Mouse (Mus musculus) MEL (cell line): ENCODE measurements around the gene Asb1. TPM values are rescaled to one million over a fixed set of nuclear protein-coding genes. Genes with fewer than 3 reads are reported as not detected.

ENCODE experiments used
- DNase-seq: peaks from one replicate; pipeline ENCODE4 v3.0.0; 2011; ENCODE audit warnings: low read depth, low spot score
- H3K27ac ChIP-seq: 2 replicates; pipeline ENCODE4 v1.5.1; 2012; ENCODE audit warnings: low read depth, mild to moderate bottlenecking, control low read depth, low read length, moderate library complexity; ENCODE audit not compliant: control insufficient read depth
- H3K27me3 ChIP-seq, 2 experiments: fragments of 150-350 bp in 1 of 2; sonication (generic) in 1 of 2; 2 replicates each; pipeline ENCODE4 v1.6.1; 2012; ENCODE audit warnings: low read length in 2 of 2, mild to moderate bottlenecking in 2 of 2, improper control_type of control experiment in 1 of 2, moderate library complexity in 1 of 2; ENCODE audit not compliant: insufficient read depth in 2 of 2, control insufficient read depth in 1 of 2
- H3K36me3 ChIP-seq, 2 experiments: 2 replicates each; pipeline ENCODE4 v1.6.1; 2012 to 2014; ENCODE audit warnings: low read length in 2 of 2, improper control_type of control experiment in 1 of 2, inconsistent platforms in 1 of 2, mild to moderate bottlenecking in 1 of 2; ENCODE audit not compliant: insufficient read depth in 2 of 2, control insufficient read depth in 1 of 2
- H3K4me1 ChIP-seq, 2 experiments: fragments of 150-350 bp in 1 of 2; sonication (generic) in 1 of 2; 2 replicates each; pipeline ENCODE4 v1.6.1; 2012; ENCODE audit warnings: low read length in 2 of 2, improper control_type of control experiment in 1 of 2, mild to moderate bottlenecking in 1 of 2; ENCODE audit not compliant: insufficient read depth in 2 of 2, control insufficient read depth in 1 of 2
- H3K4me3 ChIP-seq, 2 experiments: fragments of 150-350 bp in 1 of 2; sonication (generic) in 1 of 2; 2 replicates each; pipeline ENCODE4 v1.5.1; 2012; ENCODE audit warnings: low read depth in 2 of 2, low read length in 2 of 2, mild to moderate bottlenecking in 2 of 2, moderate library complexity in 2 of 2, control low read depth in 1 of 2, improper control_type of control experiment in 1 of 2; ENCODE audit not compliant: control insufficient read depth in 1 of 2, insufficient read depth in 1 of 2
- H3K79me2 ChIP-seq: 2 replicates; pipeline ENCODE4 v1.6.1; 2012; ENCODE audit warnings: mild to moderate bottlenecking, low read length, moderate library complexity; ENCODE audit not compliant: control insufficient read depth, poor library complexity, insufficient read depth
- H3K9ac ChIP-seq: 2 replicates; pipeline ENCODE4 v1.6.1; 2012; ENCODE audit warnings: low read depth, mild to moderate bottlenecking, control low read depth, low read length, moderate library complexity; ENCODE audit not compliant: control insufficient read depth, poor library complexity, severe bottlenecking
- H3K9me3 ChIP-seq: fragments of 150-350 bp; sonication (generic); replicated peaks from 2 replicates; pipeline ENCODE4 v1.6.1; 2012; ENCODE audit warnings: mild to moderate bottlenecking, low read length, improper control_type of control experiment, moderate library complexity; ENCODE audit not compliant: insufficient read depth
- BHLHE40 ChIP-seq: IDR thresholded peaks from 2 replicates; pipeline ENCODE4 v1.6.1; 2012; ENCODE audit warnings: low read depth, mild to moderate bottlenecking, inconsistent platforms, low read length, improper control_type of control experiment, borderline replicate concordance
- CHD2 ChIP-seq: IDR thresholded peaks from 2 replicates; pipeline ENCODE4 v1.6.1; 2011; ENCODE audit warnings: low read length, improper control_type of control experiment
- E2F4 ChIP-seq: IDR thresholded peaks from 2 replicates; pipeline ENCODE4 v1.6.1; 2011; ENCODE audit warnings: low read depth, low read length, improper control_type of control experiment, borderline replicate concordance
- ELF1 ChIP-seq: IDR thresholded peaks from 2 replicates; pipeline ENCODE4 v1.6.1; 2014; ENCODE audit warnings: low read depth, mild to moderate bottlenecking, inconsistent platforms, low read length, improper control_type of control experiment, moderate library complexity
- EP300 ChIP-seq, 2 experiments: IDR thresholded peaks; 2 replicates each; pipeline ENCODE4 v1.6.1; 2011; ENCODE audit warnings: improper control_type of control experiment in 2 of 2, low read length in 2 of 2, low read depth in 1 of 2, mild to moderate bottlenecking in 1 of 2
- ETS1 ChIP-seq: IDR thresholded peaks from 2 replicates; pipeline ENCODE4 v1.6.1; 2012; ENCODE audit warnings: low read depth, mild to moderate bottlenecking, inconsistent platforms, low read length, improper control_type of control experiment, moderate library complexity
- GATA1 ChIP-seq: IDR thresholded peaks from 2 replicates; pipeline ENCODE4 v1.6.1; 2011; ENCODE audit warnings: low read depth, low read length, improper control_type of control experiment
- KAT2A ChIP-seq: conservative IDR thresholded peaks from 2 replicates; pipeline ENCODE4 v1.6.1; 2012; ENCODE audit warnings: low read depth, low read length, improper control_type of control experiment, inconsistent platforms
- MAX ChIP-seq: IDR thresholded peaks from 2 replicates; pipeline ENCODE4 v1.6.1; 2011; ENCODE audit warnings: low read length, improper control_type of control experiment
- MAZ ChIP-seq: IDR thresholded peaks from 2 replicates; pipeline ENCODE4 v1.6.1; 2012; ENCODE audit warnings: low read depth, mild to moderate bottlenecking, inconsistent platforms, low read length, improper control_type of control experiment
- MEF2A ChIP-seq: IDR thresholded peaks from 2 replicates; pipeline ENCODE4 v1.6.1; 2014; ENCODE audit warnings: low read depth, mild to moderate bottlenecking, inconsistent platforms, low read length, improper control_type of control experiment; ENCODE audit not compliant: poor library complexity, insufficient replicate concordance, severe bottlenecking; ENCODE audit errors: extremely low read depth
- MYC ChIP-seq: IDR thresholded peaks from 2 replicates; pipeline ENCODE4 v1.6.1; 2011; ENCODE audit warnings: low read depth, mild to moderate bottlenecking, low read length, improper control_type of control experiment, moderate library complexity
- NELFE ChIP-seq: IDR thresholded peaks from 2 replicates; pipeline ENCODE4 v1.6.1; 2011; ENCODE audit warnings: low read depth, low read length, improper control_type of control experiment
- POLR2A ChIP-seq, 2 experiments: IDR thresholded peaks; 2 replicates each; pipeline ENCODE4 v1.6.1; 2011 to 2012; ENCODE audit warnings: low read length in 2 of 2, mild to moderate bottlenecking in 2 of 2, control low read depth in 1 of 2, improper control_type of control experiment in 1 of 2, low read depth in 1 of 2, moderate library complexity in 1 of 2; ENCODE audit not compliant: control insufficient read depth in 1 of 2, insufficient read depth in 1 of 2, poor library complexity in 1 of 2
- POLR2AphosphoS2 ChIP-seq: IDR thresholded peaks from 2 replicates; pipeline ENCODE4 v1.6.1; 2011; ENCODE audit warnings: low read length, improper control_type of control experiment
- POLR2AphosphoS5 ChIP-seq: IDR thresholded peaks from 2 replicates; pipeline ENCODE4 v1.6.1; 2012; ENCODE audit warnings: low read depth, borderline replicate concordance, mild to moderate bottlenecking, inconsistent platforms, low read length, moderate library complexity, mixed read lengths
- RAD21 ChIP-seq: IDR thresholded peaks from 2 replicates; pipeline ENCODE4 v1.6.1; 2011; ENCODE audit warnings: mild to moderate bottlenecking, low read depth, low read length, improper control_type of control experiment
- RCOR1 ChIP-seq: IDR thresholded peaks from 2 replicates; pipeline ENCODE4 v1.6.1; 2012; ENCODE audit warnings: low read depth, mild to moderate bottlenecking, inconsistent platforms, low read length, improper control_type of control experiment
- SMC3 ChIP-seq: IDR thresholded peaks from 2 replicates; pipeline ENCODE4 v1.6.1; 2011; ENCODE audit warnings: low read depth, low read length, improper control_type of control experiment
- TAL1 ChIP-seq: IDR thresholded peaks from 2 replicates; pipeline ENCODE4 v1.6.1; 2012; ENCODE audit warnings: mild to moderate bottlenecking, inconsistent platforms, low read length, moderate library complexity, mixed read lengths
- UBTF ChIP-seq: IDR thresholded peaks from 2 replicates; pipeline ENCODE4 v1.6.1; 2012; ENCODE audit warnings: low read depth, mild to moderate bottlenecking, inconsistent platforms, low read length, improper control_type of control experiment, moderate library complexity, borderline replicate concordance; ENCODE audit not compliant: insufficient read depth
- USF2 ChIP-seq, 2 experiments: IDR thresholded peaks; 2 replicates each; pipeline ENCODE4 v1.6.1; 2011 to 2012; ENCODE audit warnings: improper control_type of control experiment in 2 of 2, low read length in 2 of 2, borderline replicate concordance in 1 of 2, inconsistent platforms in 1 of 2, low read depth in 1 of 2, mild to moderate bottlenecking in 1 of 2; ENCODE audit not compliant: insufficient read depth in 1 of 2
- polyA plus RNA-seq, 2 experiments: library from polyadenylated mRNA; stranded (reverse) in 1 of 2; unstranded in 1 of 2; fragments of >175 nt in 1 of 2; fragments of >200 nt in 1 of 2; gene quantifications; 2 replicates each; pipeline versions ENCODE4 v1.2.1 to v1.2.4; 2012; ENCODE audit warnings: low replicate concordance in 2 of 2, low read depth in 1 of 2; ENCODE audit not compliant: insufficient read length in 2 of 2, insufficient read depth in 1 of 2, missing spikeins in 1 of 2
- total RNA-seq: library from RNA; depleted of rRNA; stranded (reverse); fragments of 300-350 nt; gene quantifications from 2 replicates; pipeline ENCODE4 v1.2.3, GENCODE M21; 2012

Gene Asb1
- total and polyA plus RNA-seq, 3 experiments = 37.9 to 41.3 TPM; not detected in 1

DNA sequence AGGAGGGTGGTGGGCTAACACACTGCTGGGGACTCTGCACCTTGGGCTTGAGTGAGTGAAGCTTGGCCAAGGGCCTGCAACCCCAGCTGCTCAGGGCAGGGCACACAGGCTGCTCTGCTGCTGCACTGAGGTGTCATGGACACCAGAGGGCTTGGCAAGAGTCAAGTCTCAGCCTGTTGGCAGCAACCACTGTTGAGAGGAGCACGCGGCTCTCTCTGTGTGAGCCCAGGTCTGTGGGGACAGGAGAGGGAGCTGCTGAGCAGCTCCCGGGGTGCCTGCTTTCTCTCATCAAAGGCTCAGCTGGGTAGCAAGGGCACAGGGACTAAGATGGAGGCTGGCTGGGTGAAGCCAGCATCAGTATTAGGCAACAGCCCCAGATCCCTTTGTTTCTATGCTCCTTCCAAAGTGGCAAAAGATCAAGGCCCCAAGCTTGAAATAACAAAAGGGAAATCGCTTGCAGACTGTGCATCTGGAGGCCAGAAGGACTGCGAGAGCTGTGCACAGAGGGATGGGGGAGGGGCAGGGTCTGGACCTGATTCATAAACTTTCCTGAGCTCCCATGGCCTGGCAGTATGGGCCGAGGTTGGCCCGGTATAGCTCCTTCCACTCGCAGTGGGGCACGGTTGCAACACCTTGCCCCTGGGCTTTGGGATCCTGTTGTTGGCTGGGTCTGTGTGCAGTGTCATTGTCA, 60.5 kb downstream of the Asb1 start:
- Histone ChIP-seq H3K9ac (no peak overlapping the region), H3K79me2 (no peaks in the 10 kb centered on the region), H3K4me3 (no peak overlapping the region), H3K27ac (no peak overlapping the region), H3K36me3 (no peaks in the 10 kb centered on the region), H3K9me3 (no peaks in the 10 kb centered on the region), H3K27me3 (no peaks in the 10 kb centered on the region), H3K4me1 (no peaks in the 10 kb centered on the region)
- no peak for DNase-seq
- TF ChIP-seq SMC3 (no peak), TAL1 (no peak), MAX (no peak), RAD21 (no peak), GATA1 (no peak), E2F4 (no peak), BHLHE40 (no peak), CHD2 (no peak), ETS1 (no peak), NELFE (no peak), MEF2A (no peak), USF2 (IDR thresholded peaks at IDR 0.05; ENCODE audit: borderline replicate concordance in 1 of 2, insufficient read depth in 1 of 2, low read depth in 1 of 2, low read length in 2 of 2) (no peak), POLR2A (IDR thresholded peaks at IDR 0.05; ENCODE audit: control insufficient read depth in 1 of 2, insufficient read depth in 1 of 2, low read depth in 1 of 2, low read length in 2 of 2, poor library complexity in 1 of 2) (no peak), MYC (no peak), KAT2A (no peak), UBTF (no peak), RCOR1 (no peak)

DNA sequence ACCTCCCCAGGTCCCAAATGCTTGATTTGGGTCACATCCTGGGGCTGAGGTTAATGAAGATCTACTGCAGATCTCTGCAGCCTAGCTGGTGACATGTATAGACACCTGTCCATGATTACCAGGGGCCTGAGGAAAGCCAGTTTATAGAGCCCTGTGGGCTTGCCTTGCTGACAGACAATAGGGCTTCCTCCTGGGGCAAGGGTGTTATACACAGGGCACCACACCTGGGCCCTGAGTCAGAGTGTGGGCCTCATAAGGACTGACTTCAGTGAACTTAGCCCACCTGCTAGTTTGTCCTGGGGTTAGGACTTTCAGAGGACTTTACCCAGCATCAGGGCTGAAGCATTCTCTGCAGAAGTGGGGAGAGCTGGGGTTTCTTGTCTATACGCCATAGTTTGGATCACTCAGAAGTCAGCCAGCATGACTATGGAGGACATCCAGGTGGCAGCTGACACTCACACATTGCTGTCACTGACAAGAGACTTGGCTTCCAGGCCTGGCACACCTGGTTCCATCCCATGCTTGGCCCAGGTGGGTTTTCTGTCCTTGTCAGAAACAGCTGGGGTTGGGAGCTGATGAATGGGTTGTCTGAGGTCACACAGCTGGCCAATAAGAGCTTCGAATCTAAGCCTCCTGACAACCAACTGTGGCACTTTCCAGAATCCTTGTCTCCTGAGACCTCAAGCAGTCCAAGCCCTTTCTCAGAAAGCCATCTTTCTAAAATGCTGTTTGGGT, 61.2 kb downstream of the Asb1 start:
- H3K9me3 ChIP-seq = no peaks in the 10 kb centered on the region
- no peak overlapping the region for H3K4me3 ChIP-seq
- no peaks in the 10 kb centered on the region for H3K4me1 ChIP-seq
- H3K79me2 ChIP-seq = no peaks in the 10 kb centered on the region
- no peaks in the 10 kb centered on the region for H3K27me3 ChIP-seq
- no peaks in the 10 kb centered on the region for H3K36me3 ChIP-seq
- H3K27ac ChIP-seq = no peak overlapping the region
- H3K9ac ChIP-seq = no peak overlapping the region
- DNase-seq = no peak
- TF ChIP-seq MAZ (no peak), UBTF (no peak), MEF2A (no peak), EP300 (IDR thresholded peaks at IDR 0.05; ENCODE audit: low read depth in 1 of 2, low read length in 2 of 2) (no peak), RAD21 (no peak), POLR2AphosphoS5 (no peak), ELF1 (no peak), GATA1 (no peak), POLR2AphosphoS2 (no peak)
